Mouse (Mus musculus): ENCODE results near the gene Snx32. TPM values are rescaled to one million over a fixed set of nuclear protein-coding genes. Genes with fewer than 3 reads are reported as not detected.

The Snx32 gene
- polyA plus RNA-seq, 1 experiment, result 18.4 TPM

GRCm38 (mm10) chr19:5473720-5474119, 36.6 kb downstream of the Snx32 start, which contains the start of gene Efemp2:
TSS of gene Efemp2 (plus strand) at chr19:5473954.
- Histone ChIP-seq H3K4me3 (ENCODE audit: insufficient read depth, low read length) (peak within 1 kb of the TSS; percentile 83), H3K4me1 (ENCODE audit: control insufficient read depth, insufficient read depth, low read length) (0 out of 2 replicates have a peak, but pooled peaks cover 3% of the 10 kb centered on the region)
- TF ChIP-seq POLR2A (IDR thresholded peaks at IDR 0.05; ENCODE audit: low read depth, low read length) (peak; percentile 58), CTCF (IDR thresholded peaks at IDR 0.05; ENCODE audit: borderline replicate concordance, insufficient read depth, low read length) (no peak)

GRCm38 (mm10) chr19:5472857-5473256, 37.5 kb downstream of the Snx32 start:
- Histone ChIP-seq H3K4me3 (ENCODE audit: insufficient read depth, low read length) (no peak overlapping the region), H3K4me1 (ENCODE audit: control insufficient read depth, insufficient read depth, low read length) (0 out of 2 replicates have a peak, but pooled peaks cover 3% of the 10 kb centered on the region), H3K27ac (ENCODE audit: insufficient read depth, low read length) (peak overlapping the region; percentile 99)
- TF ChIP-seq POLR2A (IDR thresholded peaks at IDR 0.05; ENCODE audit: low read depth, low read length) (no peak), CTCF (IDR thresholded peaks at IDR 0.05; ENCODE audit: borderline replicate concordance, insufficient read depth, low read length) (no peak)

More at GRCm38 (mm10) chr19:5473720-5474119, 36.6 kb downstream of the Snx32 start, which contains the start of gene Efemp2:
- peak within 1 kb of the TSS; percentile 99 for H3K27ac ChIP-seq (ENCODE audit: insufficient read depth, low read length)

GRCm38 (mm10) chr19:5471846-5472245, 38.5 kb downstream of the Snx32 start:
- TF ChIP-seq POLR2A (IDR thresholded peaks at IDR 0.05; ENCODE audit: low read depth, low read length), result no peak
- no peak for TF ChIP-seq CTCF (IDR thresholded peaks at IDR 0.05; ENCODE audit: borderline replicate concordance, insufficient read depth, low read length)
- Histone ChIP-seq H3K4me1 (ENCODE audit: control insufficient read depth, insufficient read depth, low read length) (no peaks in the 10 kb centered on the region), H3K4me3 (ENCODE audit: insufficient read depth, low read length) (no peak overlapping the region), H3K27ac (ENCODE audit: insufficient read depth, low read length) (peak overlapping the region; percentile 72)

GRCm38 (mm10) chr19:5468374-5468773, 42.0 kb downstream of the Snx32 start, which contains the start of gene Ctsw:
TSS of gene Ctsw (minus strand) at chr19:5468507.
- Histone ChIP-seq H3K4me3 (ENCODE audit: insufficient read depth, low read length) (no peak within 1 kb of the TSS), H3K27ac (ENCODE audit: insufficient read depth, low read length) (no peak within 1 kb of the TSS), H3K4me1 (ENCODE audit: control insufficient read depth, insufficient read depth, low read length) (peaks cover 3% of the 10 kb centered on the region; the same call in 1 of the 2 replicates)
- TF ChIP-seq POLR2A (IDR thresholded peaks at IDR 0.05; ENCODE audit: low read depth, low read length) (no peak), CTCF (IDR thresholded peaks at IDR 0.05; ENCODE audit: borderline replicate concordance, insufficient read depth, low read length) (no peak)

GRCm38 (mm10) chr19:5466916-5467500, 43.3 kb downstream of the Snx32 start:
- peaks cover 3% of the 10 kb centered on the region; the same call in 1 of the 2 replicates for H3K4me1 ChIP-seq (ENCODE audit: control insufficient read depth, insufficient read depth, low read length)
- no peak overlapping the region for H3K4me3 ChIP-seq (ENCODE audit: insufficient read depth, low read length)
- H3K27ac ChIP-seq (ENCODE audit: insufficient read depth, low read length), result no peak overlapping the region
- TF ChIP-seq POLR2A (IDR thresholded peaks at IDR 0.05; ENCODE audit: low read depth, low read length) (no peak), CTCF (IDR thresholded peaks at IDR 0.05; ENCODE audit: borderline replicate concordance, insufficient read depth, low read length) (no peak)

- TF ChIP-seq CTCF (IDR thresholded peaks at IDR 0.05; ENCODE audit: borderline replicate concordance, insufficient read depth, low read length) (no peak), POLR2A (IDR thresholded peaks at IDR 0.05; ENCODE audit: low read depth, low read length) (no peak)
- Histone ChIP-seq H3K27ac (ENCODE audit: insufficient read depth, low read length) (no peak overlapping the region), H3K4me1 (ENCODE audit: control insufficient read depth, insufficient read depth, low read length) (peaks cover 9% of the 10 kb centered on the region; the same call in 1 of the 2 replicates), H3K4me3 (ENCODE audit: insufficient read depth, low read length) (no peak overlapping the region)
Measured at GRCm38 (mm10) chr19:5465037-5465436, 45.3 kb downstream of the Snx32 start.

GRCm38 (mm10) chr19:5463791-5464562, 46.4 kb downstream of the Snx32 start:
- Histone ChIP-seq H3K4me3 (ENCODE audit: insufficient read depth, low read length) (no peak overlapping the region), H3K27ac (ENCODE audit: insufficient read depth, low read length) (no peak overlapping the region), H3K4me1 (ENCODE audit: control insufficient read depth, insufficient read depth, low read length) (peaks cover 9% of the 10 kb centered on the region; the same call in 1 of the 2 replicates)
- TF ChIP-seq POLR2A (IDR thresholded peaks at IDR 0.05; ENCODE audit: low read depth, low read length) (no peak), CTCF (IDR thresholded peaks at IDR 0.05; ENCODE audit: borderline replicate concordance, insufficient read depth, low read length) (peak; percentile 94)

- H3K4me3 ChIP-seq (ENCODE audit: insufficient read depth, low read length), result no peak overlapping the region
- H3K4me1 ChIP-seq (ENCODE audit: control insufficient read depth, insufficient read depth, low read length), result peaks cover 12% of the 10 kb centered on the region
- TF ChIP-seq POLR2A (IDR thresholded peaks at IDR 0.05; ENCODE audit: low read depth, low read length), result no peak
- no peak for TF ChIP-seq CTCF (IDR thresholded peaks at IDR 0.05; ENCODE audit: borderline replicate concordance, insufficient read depth, low read length)
- no peak overlapping the region for H3K27ac ChIP-seq (ENCODE audit: insufficient read depth, low read length)
Measured at GRCm38 (mm10) chr19:5463212-5463611, 47.1 kb downstream of the Snx32 start.

- H3K4me3 ChIP-seq (ENCODE audit: insufficient read depth, low read length), result peak overlapping the region; percentile 84
- TF ChIP-seq CTCF (IDR thresholded peaks at IDR 0.05; ENCODE audit: borderline replicate concordance, insufficient read depth, low read length), result no peak
- TF ChIP-seq POLR2A (IDR thresholded peaks at IDR 0.05; ENCODE audit: low read depth, low read length), result no peak
- H3K27ac ChIP-seq (ENCODE audit: insufficient read depth, low read length), result no peak overlapping the region
- H3K4me1 ChIP-seq (ENCODE audit: control insufficient read depth, insufficient read depth, low read length), result peaks cover 14% of the 10 kb centered on the region; the same call in 1 of the 2 replicates
Measured at GRCm38 (mm10) chr19:5461411-5461810, 48.9 kb downstream of the Snx32 start.
